Mouse (Mus musculus) macrophage (primary cell): Measurements from ENCODE around the gene Ripk4. TPM values are rescaled to one million over a fixed set of nuclear protein-coding genes. Genes with fewer than 3 reads are reported as not detected.

Source experiments
- H3K27ac ChIP-seq: fragments of 350-480 bp; formaldehyde crosslinking; 2 replicates; pipeline ENCODE4 v1.9.0; 2021
- H3K36me3 ChIP-seq: fragments of 350-480 bp; formaldehyde crosslinking; 2 replicates; pipeline ENCODE4 v1.9.0; 2021; ENCODE audit errors: inconsistent target
- H3K4me3 ChIP-seq: fragments of 350-480 bp; formaldehyde crosslinking; 2 replicates; pipeline ENCODE4 v1.9.0; 2021; ENCODE audit errors: inconsistent target
- H3K79me2 ChIP-seq: fragments of 350-480 bp; formaldehyde crosslinking; 2 replicates; pipeline ENCODE4 v1.9.0; 2021; ENCODE audit errors: inconsistent target
- WGBS: methylation state at CpG from one replicate; pipeline ENCODE4 v1.1.7; 2026; ENCODE audit warnings: inconsistent platforms; ENCODE audit not compliant: missing documents; 5-methylcytosine and 5-hydroxymethylcytosine counted together
- polyA plus RNA-seq: library from polyadenylated mRNA; stranded (reverse); fragments of 250-400 nt; gene quantifications from 3 replicates; pipeline ENCODE4 v1.2.4, GENCODE M21; 2018; ENCODE audit warnings: inconsistent platforms

Ripk4 gene
- polyA plus RNA-seq, 1 experiment from 2014 or later = not detected

DNA sequence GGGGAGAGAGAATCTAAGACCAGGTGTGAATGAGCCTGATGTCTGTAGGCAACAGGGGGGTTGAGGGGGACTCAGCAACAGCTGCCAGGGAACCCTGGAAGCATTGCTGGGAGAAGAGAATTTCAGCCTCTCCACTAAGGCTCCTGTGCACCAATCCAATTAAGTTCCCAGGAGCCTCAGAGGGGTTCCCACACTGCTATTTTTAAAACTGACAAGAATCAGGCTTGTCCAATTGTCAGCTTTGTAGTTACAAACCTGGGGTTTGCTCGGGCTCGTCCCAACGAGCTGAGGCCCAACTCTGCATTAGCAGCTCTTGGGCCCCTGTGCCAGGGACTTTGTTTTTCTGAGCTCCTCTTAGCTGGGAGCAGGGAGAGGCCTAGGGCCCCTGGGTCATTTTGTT, 3.9 kb downstream of the Ripk4 start:
- Histone ChIP-seq H3K27ac (no peak overlapping the region), H3K79me2 (no peaks in the 10 kb centered on the region), H3K4me3 (no peak overlapping the region), H3K36me3 (no peaks in the 10 kb centered on the region)
- 86% methylated on average over 3 of the region's 3 CpGs for WGBS

DNA sequence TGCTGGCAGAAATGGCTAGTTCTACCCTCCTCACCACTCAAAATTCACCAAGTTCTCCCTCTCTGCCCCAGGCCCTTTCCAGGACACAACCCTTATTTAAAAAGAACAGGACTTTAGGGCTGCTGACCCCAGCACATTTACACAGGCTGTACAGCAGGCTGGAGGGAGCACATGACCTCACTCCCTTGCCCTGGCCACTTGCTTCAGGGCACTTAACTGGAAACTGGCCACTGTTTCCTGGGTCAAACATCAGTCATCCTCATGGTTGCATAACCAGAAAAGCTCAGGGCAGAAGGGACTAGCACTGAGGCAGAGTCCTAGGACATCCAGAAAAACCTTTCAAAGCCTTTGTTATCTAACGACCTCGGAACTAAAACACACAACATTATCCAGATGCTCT, 5.3 kb downstream of the Ripk4 start:
- Histone ChIP-seq H3K79me2 (no peaks in the 10 kb centered on the region), H3K36me3 (no peaks in the 10 kb centered on the region), H3K27ac (no peak overlapping the region), H3K4me3 (no peak overlapping the region)
- 95% methylated on average over 2 of the region's 2 CpGs for WGBS

DNA sequence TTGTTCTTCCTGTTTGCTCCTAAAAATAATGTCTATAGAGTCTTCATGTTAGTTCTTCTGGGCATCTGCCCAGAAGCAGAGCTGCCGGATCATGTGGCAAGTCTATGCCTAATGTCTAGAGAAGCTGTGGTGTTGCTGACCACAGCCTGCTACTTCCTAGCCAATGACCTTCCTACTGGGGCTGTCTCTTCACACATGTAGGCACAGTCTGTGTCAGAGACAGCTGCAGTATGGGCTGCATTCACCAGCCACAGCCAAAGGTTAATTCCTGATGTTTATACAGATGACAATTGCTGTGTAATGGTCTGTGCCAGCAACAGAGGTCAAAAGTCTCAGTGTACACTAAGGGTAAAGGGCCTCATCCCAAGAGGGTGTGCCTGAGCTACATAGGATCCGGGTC, 7.1 kb downstream of the Ripk4 start:
- Histone ChIP-seq H3K4me3 (no peak overlapping the region), H3K27ac (no peak overlapping the region), H3K79me2 (no peaks in the 10 kb centered on the region), H3K36me3 (no peaks in the 10 kb centered on the region)
- 50% methylated on average over 2 of the region's 2 CpGs for WGBS

DNA sequence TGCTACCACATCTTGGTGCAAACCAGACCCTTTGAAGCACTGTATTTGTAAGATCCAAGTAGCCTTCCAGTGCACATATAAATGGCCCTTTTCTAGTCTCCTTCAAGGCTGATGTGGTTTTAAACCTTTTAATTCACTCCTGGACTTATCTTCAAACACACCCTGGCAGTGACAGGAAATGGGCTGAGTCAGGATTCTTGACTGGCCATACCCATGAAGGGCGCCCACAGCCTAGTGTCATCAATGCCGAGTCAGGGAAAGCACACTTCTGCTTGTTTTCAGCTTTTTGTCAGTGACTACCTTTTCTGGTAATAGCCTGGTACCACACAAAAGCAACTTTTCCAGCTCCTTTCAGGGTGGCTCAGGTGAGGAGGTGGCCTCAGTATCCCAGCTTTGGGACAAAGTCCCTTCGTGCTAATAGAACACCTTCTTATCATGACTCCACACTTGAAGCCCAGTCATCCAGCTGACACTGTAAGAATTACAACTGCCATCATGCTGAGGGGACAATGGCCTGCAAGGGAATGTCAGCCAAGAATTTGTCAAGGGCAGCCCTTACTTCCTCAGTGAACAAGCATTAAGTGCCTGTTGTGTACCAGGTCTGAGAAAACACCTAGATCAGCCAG, 11.2 kb downstream of the Ripk4 start:
- Histone ChIP-seq H3K4me3 (no peak overlapping the region), H3K79me2 (no peaks in the 10 kb centered on the region), H3K36me3 (no peaks in the 10 kb centered on the region), H3K27ac (no peak overlapping the region)
- 43% methylated on average over 3 of the region's 3 CpGs for WGBS

DNA sequence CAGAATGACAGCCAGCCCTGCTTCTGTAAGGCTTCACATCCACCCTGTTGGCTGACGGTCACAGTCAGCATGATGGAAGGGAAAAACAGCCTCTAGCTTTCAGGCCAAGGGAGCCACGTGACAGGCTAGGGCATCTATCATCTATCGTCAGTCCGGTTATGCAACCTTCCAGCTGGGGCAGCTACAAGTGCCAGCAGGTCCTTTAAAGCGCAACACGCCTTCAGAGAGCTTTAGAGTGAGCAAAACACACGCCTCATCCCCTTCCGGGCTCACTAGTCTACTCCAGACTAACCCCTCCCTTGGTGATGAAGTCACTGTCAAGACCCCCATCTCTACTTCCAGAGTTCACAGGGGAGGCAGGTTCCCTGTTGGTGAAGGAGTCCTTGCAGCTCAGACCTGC, 11.7 kb downstream of the Ripk4 start:
- Histone ChIP-seq H3K27ac (no peak overlapping the region), H3K4me3 (no peak overlapping the region), H3K36me3 (no peaks in the 10 kb centered on the region), H3K79me2 (no peaks in the 10 kb centered on the region)
- WGBS = 21% methylated on average over 8 of the region's 8 CpGs

DNA sequence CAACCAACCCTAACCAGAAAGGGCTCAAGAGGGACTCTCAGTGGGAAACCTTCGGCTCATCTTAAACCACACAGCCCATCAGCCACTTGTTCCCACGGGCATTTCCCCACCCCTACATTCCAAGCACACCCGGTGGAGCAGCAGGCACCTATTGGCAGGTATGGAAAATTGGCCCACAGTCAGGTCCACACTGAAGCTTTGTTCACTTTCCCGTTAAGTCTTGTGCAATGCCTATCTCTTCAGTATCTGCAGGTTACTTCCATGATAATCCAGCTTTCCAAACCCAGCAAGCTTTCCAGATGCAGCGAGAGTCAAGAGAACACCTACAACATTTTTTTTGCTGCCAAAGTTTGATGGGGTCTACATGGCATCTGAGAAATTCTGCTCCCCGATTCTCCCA, 15.2 kb downstream of the Ripk4 start:
- no peak overlapping the region for H3K27ac ChIP-seq
- WGBS = 90% methylated on average over 6 of the region's 6 CpGs
- no peaks in the 10 kb centered on the region for H3K36me3 ChIP-seq
- H3K79me2 ChIP-seq = no peaks in the 10 kb centered on the region
- H3K4me3 ChIP-seq = no peak overlapping the region

DNA sequence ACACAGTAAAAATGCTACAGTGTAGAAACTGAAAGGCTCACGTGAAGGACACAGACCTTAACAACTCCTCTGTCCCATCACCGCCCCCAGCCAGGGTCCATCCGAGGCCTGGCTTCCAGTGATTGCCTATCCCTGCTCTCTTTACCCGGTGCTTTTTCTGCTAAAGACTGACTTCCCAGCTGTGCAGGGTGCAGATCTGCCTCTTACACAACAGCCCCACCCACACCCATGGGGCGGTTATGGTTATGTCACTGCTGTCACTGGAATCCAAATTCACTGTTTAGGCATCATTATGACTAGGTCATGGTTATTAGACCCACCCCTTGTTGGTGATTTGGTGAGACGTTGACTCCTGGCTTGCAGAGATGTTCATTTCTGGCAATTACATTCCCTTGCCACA, 25.6 kb downstream of the Ripk4 start:
- Histone ChIP-seq H3K36me3 (no peaks in the 10 kb centered on the region), H3K27ac (no peak overlapping the region), H3K4me3 (no peak overlapping the region), H3K79me2 (no peaks in the 10 kb centered on the region)
- 79% methylated on average over 6 of the region's 6 CpGs for WGBS

DNA sequence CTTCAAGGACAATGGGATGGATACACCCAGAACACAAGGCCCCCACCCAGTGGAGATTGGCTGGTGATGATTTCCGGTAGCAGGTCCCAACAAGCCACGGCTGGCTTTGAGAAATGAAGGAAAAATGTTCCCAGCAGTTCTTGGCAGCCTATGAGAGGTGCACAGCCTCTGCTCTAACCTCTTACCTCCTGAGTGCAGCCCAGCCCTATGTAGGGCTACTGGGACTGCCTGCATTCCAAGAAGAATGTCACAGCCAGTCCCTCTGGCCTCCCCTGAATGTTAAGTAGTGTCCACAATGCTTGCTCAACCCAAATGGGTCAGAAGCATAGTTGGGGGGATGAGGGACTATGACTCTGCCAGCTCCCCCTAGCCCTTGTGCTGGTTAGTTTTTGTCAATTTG, 27.0 kb downstream of the Ripk4 start:
- Histone ChIP-seq H3K27ac (no peak overlapping the region), H3K4me3 (no peak overlapping the region), H3K79me2 (no peaks in the 10 kb centered on the region), H3K36me3 (no peaks in the 10 kb centered on the region)
- WGBS = 93% methylated on average over 2 of the region's 2 CpGs

DNA sequence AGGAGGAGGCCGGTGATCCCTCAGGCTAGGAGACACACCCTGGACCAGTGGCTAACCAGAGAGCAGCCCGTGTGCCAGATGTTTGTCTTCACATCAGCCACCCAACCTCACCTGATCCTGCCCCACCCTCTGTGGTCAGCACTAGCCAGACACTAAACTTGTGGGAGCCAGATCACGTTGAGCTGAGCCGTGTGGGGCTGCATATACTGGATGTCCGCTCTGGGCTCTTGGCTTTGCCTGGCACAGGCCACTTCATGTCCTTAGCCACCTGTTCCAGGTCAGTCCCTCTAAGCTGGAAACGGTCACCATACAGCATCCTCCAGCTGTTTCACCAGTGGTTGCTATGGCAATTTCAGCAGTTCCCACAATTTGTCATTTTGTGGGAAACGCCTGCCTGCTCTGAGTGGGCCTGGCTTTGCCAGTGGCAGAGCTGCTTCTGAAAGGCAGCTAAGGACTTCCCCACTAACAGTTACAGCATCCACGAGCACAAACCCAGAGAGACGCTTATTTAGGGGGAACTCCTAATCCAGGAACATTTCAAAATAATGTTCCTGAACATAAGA, 28.7 kb downstream of the Ripk4 start:
- H3K79me2 ChIP-seq = no peaks in the 10 kb centered on the region
- no peak overlapping the region for H3K4me3 ChIP-seq
- no peaks in the 10 kb centered on the region for H3K36me3 ChIP-seq
- 85% methylated on average over 9 of the region's 9 CpGs for WGBS
- no peak overlapping the region for H3K27ac ChIP-seq

DNA sequence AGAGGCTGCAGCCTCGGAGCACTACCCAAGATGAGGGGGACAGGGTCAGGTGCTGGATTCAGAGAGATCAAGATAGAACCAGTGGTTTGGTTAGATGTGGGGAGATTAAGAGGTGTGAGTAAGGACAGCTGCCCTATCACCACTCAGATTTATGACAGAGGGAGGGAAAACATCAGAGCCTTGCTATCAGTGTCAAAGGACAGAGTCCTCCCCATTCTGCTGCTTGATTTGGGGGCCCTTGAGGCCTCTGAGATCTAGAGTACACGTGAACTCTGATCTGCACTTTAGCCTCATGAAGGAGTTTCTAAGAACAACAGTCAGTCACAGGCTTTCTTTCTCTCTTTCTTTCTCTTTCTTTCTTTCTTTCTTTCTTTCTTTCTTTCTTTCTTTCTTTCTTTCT, 30.0 kb downstream of the Ripk4 start:
- WGBS = 68% methylated on average over 2 of the region's 2 CpGs
- no peaks in the 10 kb centered on the region for H3K36me3 ChIP-seq
- H3K79me2 ChIP-seq = no peaks in the 10 kb centered on the region
- H3K4me3 ChIP-seq = no peak overlapping the region
- no peak overlapping the region for H3K27ac ChIP-seq

DNA sequence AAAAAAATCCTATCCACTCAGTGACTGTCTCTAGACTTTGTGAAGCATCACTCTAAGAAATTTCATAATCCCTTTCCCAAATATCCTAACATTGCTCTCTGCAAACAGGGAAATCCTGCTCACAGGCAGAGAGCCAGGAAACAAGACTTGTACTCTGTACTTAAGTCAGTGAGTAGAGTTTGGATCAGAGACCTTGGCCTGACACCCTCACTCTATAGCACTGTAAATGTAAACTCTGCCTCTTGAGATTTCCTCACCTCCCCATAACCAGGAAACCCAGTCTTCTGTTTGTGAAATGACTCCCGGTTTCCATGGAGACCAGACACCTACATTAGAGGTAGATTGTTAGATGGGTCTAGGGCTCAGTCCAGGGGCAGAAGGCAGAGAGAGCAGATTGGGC, 33.3 kb downstream of the Ripk4 start:
- Histone ChIP-seq H3K36me3 (no peaks in the 10 kb centered on the region), H3K27ac (no peak overlapping the region), H3K4me3 (no peak overlapping the region), H3K79me2 (no peaks in the 10 kb centered on the region)
- 80% methylated on average over 1 of the region's 1 CpGs for WGBS

DNA sequence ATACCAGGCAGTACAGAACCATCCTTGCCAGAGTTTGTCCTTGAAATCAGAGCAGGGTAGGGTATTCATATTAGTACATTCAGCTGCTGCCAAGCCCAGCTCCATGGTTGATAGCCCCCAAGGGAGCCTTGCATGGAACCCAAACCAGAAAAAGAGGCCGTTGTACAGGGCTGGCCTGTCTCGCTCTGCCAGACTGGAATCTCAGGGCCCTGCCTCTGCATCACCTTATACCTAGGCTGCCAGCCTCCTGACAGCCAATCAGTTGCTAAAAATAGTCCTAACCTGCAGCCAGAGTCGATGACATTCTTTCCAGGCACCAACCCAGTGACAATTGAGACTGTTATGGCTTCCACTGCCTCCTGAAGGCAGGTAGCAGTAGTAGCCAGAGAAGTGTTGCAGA, 37.2 kb downstream of the Ripk4 start:
- Histone ChIP-seq H3K36me3 (no peaks in the 10 kb centered on the region), H3K27ac (no peak overlapping the region), H3K79me2 (no peaks in the 10 kb centered on the region), H3K4me3 (no peak overlapping the region)
- 82% methylated on average over 3 of the region's 3 CpGs for WGBS

DNA sequence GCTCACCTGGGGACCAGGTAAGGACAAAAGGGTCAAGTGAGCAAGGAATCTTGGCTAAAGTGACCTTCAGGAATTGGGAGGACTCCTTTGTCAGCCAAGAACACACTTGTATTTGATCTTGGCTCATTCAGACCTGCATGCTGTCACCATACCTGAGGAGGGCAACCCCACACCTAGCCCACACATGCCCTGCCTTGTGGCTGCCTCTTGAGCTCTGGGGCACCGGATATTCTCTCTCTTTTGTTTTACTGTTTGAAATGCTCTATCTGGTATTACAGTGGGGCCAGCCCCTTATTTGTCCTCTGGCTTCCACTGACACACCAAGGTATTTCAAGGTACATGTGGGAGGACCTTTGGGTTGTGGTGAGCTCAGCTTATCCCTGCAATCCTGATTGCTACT, 43.5 kb downstream of the Ripk4 start:
- H3K27ac ChIP-seq = no peak overlapping the region
- no peak overlapping the region for H3K4me3 ChIP-seq
- no peaks in the 10 kb centered on the region for H3K36me3 ChIP-seq
- no peaks in the 10 kb centered on the region for H3K79me2 ChIP-seq
- 100% methylated on average over 1 of the region's 1 CpGs for WGBS

DNA sequence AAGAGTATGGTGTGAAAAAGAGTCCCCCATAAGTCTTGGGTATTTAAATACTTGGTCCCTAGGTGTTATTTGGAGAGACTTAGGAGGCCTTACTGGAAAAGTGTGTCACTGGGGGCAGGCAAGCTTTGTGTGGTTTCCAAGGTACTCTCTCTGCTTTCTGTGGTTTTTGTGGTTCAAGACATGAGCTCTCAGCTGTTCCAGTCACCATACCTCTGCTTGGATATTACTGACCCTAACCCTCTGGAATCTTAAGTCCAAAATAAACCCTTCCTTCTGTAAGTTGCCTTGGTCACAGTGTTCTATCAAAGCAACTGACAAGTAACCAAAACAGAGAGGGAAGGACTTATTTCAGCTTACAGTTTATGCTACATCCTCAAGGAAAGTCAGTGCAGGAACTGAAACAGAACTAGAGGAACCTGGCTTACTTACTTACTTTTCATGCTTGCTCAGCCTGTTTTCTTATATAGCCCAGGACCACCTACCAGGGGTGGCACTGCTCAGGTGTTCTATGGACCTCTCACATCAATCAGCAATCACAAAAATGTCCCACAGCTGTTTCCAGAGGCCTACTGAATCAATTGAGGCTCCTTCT, 44.1 kb downstream of the Ripk4 start:
- Histone ChIP-seq H3K27ac (no peak overlapping the region), H3K79me2 (no peaks in the 10 kb centered on the region), H3K36me3 (no peaks in the 10 kb centered on the region), H3K4me3 (no peak overlapping the region)

DNA sequence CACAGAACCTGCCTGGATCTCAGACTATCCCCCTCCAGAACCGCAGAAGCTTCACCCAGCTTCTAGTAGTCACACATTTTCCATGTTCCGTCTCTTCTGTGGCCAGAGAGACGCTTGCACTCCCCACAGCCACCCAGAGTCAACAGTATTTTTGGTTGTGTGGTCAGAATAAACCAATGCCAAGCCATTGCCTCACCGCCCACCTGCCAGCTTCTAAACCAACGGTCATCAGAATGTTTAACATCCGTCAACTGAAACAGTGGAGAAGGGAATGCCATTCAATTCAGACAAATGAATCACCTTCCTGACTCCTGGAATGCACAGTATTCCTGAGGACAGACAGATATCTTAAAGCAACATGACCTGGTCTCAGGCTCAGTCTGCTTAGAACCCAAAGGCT, 47.0 kb downstream of the Ripk4 start:
- 65% methylated on average over 6 of the region's 6 CpGs for WGBS
- Histone ChIP-seq H3K79me2 (no peaks in the 10 kb centered on the region), H3K36me3 (no peaks in the 10 kb centered on the region), H3K27ac (no peak overlapping the region), H3K4me3 (no peak overlapping the region)

DNA sequence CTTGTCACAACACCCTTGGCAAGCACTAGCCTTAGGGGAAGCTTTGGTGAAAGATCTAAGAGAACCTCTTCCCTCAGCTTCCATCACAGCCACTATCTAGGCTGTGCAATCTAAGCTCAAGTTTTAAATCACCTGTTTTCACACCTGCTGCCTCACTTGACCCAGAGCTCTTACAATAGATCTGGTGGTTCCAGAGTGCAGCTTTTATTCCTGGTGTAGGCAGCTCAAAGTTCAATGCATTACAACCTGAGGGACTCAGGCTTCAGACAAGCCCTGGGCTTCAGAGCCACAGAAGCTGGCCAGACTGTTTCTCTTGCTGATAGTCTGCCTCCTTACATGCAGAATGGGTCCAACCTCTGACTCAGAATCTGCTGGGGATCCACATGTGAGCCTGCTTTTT, 51.5 kb downstream of the Ripk4 start:
- no peaks in the 10 kb centered on the region for H3K79me2 ChIP-seq
- no peak overlapping the region for H3K27ac ChIP-seq
- no peaks in the 10 kb centered on the region for H3K36me3 ChIP-seq
- H3K4me3 ChIP-seq = no peak overlapping the region
